Mouse (Mus musculus) left cerebral cortex, adult 18-20 months (tissue): Measurements from ENCODE around the gene Insl6. TPM values are rescaled to one million over a fixed set of nuclear protein-coding genes. Genes with fewer than 3 reads are reported as not detected.
A peak's percentile ranks its signal among the peaks of the same experiment; 100 is the strongest.

Experiments used
- DNase-seq, 2 experiments: peaks; one replicate each; pipeline ENCODE4 v3.0.0; 2021 to 2022; ENCODE audit warnings: low spot score in 2 of 2, mixed read lengths in 1 of 2
- total RNA-seq, 2 experiments: library from RNA; stranded (reverse); gene quantifications; 2 replicates each; pipeline ENCODE4 v1.2.3; 2021

Gene Insl6
- total RNA-seq, 2 experiments from 2014 or later = 0.52 to 0.93 TPM

DNA sequence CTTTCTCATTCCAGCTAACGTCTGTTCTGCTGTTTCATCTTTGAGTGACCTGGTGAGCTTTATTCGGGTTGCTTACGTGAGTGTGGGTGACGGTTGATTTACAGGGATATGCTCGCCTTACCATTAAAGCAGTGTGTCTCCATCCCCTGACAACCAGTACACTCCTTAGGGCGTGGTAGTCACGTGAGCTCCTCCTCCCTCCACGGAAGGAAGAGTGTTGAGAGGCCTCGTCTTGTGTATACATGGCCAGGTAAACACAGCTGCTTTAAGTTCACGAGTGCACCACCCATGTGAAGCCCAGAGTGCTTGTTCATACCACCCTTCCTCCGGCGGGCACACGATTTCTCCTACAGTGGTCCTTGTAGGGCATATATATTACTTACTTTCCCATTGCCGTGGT lies 33.6 kb downstream of the Insl6 start:
- no peak for DNase-seq

DNA sequence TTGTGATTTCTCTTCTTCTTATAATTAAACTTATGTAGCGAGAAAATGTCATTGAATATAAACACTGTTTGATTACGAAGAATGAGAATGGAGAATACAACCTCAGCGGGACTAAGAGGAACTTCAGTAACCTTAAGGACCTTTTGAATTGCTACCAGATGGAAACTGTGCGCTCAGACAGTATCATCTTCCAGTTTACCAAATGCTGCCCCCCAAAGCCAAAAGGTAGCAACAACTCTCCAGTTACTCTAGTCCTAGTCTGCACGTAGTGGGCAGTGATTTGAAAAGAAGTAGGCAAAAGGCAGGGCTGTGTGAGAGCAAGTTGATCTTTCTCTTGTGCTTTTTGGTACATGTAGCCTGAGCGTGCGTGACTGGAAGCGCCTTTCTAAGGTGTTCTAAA lies 37.3 kb downstream of the Insl6 start:
- DNase-seq = no peak

DNA sequence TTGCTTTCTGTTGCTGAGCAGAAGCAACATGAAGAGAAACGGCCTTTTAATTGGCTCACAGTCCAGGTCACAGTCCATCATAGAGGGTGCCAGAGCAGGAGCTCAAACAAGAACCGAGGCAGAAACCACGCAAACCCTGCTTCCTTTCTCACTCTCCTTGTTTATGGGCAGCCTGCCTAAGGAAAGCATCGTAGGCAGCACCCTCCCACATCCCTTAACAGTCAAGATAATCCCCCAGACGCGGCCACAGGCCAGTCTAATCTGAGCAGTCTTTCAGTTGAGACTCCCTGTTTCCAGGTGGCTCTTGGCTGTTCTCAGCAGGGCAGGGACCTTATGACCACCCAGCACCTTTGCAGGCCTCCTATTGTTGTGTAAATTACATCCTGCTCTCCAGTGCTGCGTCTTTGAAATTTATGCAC lies 39.7 kb downstream of the Insl6 start:
- peak in 1 of 2 experiments; percentile 29 for DNase-seq

DNA sequence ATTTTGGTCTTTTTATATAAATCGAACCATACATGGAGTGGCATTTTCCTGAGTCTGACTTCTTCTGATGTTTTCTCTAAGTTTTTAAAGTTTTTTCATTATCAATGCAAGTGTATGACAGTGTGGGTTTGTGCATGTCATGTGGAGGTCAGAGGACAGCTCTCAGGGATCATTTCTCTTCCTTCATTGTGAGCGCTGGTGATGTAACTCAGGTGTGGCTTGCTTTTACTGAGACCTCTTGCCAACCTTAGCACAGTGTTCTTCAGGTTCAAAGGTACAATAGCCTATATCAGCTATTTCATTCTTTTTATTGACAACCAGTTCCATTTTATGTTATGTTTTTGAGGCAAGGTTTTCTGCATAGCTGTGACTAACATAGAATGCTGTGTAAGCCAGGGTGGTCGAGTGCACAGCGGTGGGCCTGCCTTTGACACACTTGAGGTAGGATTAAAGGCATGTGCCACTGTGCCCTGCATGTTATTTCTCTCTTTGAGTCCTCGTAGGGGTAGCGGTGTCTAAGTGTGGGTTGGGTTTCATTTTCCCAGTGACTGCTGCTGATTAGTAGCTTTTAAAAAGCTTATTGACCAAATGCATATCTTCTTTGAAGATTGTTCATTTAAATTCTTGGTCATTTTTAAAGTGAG lies 46.1 kb downstream of the Insl6 start:
- DNase-seq = no peak

DNA sequence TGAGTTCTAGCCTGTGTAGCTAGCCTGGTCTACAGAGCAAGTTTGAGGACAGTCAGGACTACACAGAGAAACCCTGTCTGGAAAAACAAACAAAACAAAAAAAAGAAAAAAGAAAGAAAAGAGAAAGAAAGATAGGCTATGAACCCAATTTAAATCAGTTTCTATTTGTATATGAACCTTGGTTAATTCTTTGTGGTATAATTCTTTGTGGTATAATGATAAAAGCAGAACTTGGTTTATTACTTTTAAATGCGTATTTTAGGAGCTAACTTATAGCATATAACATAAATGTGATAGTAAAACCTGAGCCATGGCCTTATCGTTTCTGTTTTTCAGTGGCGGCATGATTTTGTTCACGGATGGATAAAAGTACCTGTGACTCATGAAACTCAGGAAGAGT lies 48.7 kb downstream of the Insl6 start:
- no peak for DNase-seq

DNA sequence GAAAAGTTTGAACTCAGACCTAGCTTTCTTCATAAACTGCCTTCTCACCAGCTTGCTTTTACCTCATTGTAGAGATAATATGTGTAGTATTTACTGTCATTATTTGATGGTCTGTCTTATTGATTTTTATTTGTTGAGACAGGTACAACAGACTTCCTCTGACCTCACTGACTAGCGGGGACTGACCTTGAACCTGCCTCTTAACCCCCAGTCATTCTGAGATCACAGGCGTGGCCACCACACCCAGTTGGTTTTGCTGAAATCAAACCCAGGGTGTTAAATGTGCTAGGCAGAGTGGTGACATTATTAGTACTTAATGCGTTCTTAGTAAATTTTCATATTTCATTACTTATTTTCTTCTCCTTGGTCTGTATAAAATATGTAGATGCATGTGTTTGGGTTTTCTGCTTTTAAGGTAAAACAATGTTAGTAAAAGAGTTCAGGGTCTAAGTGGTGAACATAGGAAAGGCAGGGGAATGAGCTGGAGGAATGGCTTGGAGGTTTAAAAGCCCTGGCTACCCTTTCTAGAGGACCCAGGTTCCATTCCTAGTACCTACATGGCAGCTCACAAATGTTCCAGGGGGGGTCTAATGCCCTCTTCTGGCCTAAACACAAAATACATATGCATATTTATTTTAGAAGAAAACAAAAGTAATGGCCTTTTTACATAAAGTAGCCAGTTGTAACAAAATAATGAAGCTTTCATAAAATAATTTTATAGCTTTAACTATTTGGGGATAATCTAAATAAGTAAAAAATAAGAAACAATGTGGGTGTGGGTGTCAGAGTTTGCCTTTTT lies 52.9 kb downstream of the Insl6 start:
- no peak for DNase-seq

Other genes starting within 250 kb of the Insl6 start
- 10 to 100 TPM; 16.4 to 19.0 TPM for gene Rcl1, start 224.0 kb downstream of the Insl6 start, total RNA-seq
- gene Jak2, start 73.5 kb downstream of the Insl6 start, total RNA-seq = 10 to 100 TPM; 34.8 to 43.3 TPM
- gene Rln1, start 9.3 kb upstream of the Insl6 start, total RNA-seq = 1 to 10 TPM in 1 of 2 experiments, under 1 TPM in 1; 0.84 to 1.8 TPM
- 10 to 100 TPM; 26.7 to 30.2 TPM for gene Plgrkt, start 42.0 kb upstream of the Insl6 start, total RNA-seq
- 1 to 10 TPM; 1.3 to 1.8 TPM for gene Cd274, start 42.1 kb upstream of the Insl6 start, total RNA-seq
- gene Pdcd1lg2, start 85.6 kb upstream of the Insl6 start, total RNA-seq = under 1 TPM; 0.26 to 0.28 TPM
- gene Ric1, start 196.9 kb upstream of the Insl6 start, total RNA-seq = 10 to 100 TPM; 31.3 to 33.2 TPM